Mouse (Mus musculus) testis, postnatal 14 days (tissue): ENCODE results near the gene Gon7.

Experiments
- DNase-seq: peaks from one replicate; pipeline ENCODE4 v3.0.0; 2021; ENCODE audit warnings: low spot score

Gon7 gene

DNA sequence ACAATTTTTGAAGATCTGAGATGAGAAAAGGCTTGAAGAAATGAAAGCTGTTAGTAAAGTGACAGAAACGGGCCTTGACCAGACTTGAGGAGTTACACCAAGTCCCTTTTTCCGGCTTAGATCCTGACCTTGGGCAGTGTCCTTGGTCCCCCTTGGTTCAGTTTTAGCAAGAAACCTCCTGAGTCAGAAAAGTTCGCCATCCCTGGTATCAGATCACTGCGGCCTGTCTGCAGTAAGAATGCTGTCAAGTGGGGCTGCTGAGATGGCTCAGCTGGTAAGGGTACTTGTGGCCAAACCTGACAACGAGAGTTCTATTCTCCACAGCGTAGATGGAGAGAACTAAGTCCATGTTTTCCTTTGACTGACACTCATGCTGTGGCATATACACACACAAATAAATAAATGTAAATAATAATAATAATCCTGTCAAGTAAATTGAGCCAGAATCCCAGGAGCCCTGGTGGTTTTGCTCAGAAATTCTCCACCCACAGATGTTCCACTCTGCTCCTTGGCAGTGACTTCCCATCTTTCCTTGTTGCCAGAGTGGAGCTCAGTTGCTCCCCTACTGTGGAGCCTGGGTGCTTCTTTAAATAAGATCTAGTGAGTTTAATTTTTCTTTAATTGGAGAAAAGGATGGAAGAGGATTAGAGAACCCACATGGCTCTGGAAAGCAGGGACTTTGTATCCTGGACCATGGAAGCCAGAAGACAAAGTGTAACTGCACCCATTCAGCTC lies 51.5 kb downstream of the Gon7 start:
- DNase-seq, result no peak

GRCm38 (mm10) chr12:102705216-102705871 lies 52.3 kb downstream of the Gon7 start:
- DNase-seq, result peak; percentile 86

GRCm38 (mm10) chr12:102704457-102705198 lies 53.0 kb downstream of the Gon7 start, which contains the start of gene Itpk1:
Itpk1 (minus strand) TSS chr12:102704930.
- peak; percentile 48 for DNase-seq

DNA sequence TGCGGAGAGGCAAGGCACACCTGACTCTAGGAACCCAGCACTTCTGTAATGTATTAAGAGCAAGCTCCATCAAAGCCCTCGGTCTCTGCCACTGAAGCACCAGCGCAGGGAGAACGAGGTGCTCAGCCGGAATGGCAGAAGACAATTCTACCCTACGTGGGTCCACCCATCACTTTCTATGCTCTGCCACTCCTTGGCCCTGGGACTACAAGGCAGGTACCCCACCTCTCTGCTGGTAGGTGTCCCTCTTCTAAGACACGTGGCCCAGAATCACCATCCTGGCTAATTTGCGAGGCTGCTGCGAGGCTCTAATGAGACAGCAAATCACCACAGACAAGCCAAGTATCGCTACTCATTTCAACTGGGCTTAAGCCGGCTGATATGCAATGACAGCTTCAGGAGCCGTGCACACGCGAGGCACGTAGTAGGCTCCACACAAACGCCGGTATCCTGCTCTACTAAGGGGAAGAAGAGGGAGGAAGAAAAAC lies 53.6 kb downstream of the Gon7 start:
- no peak for DNase-seq

DNA sequence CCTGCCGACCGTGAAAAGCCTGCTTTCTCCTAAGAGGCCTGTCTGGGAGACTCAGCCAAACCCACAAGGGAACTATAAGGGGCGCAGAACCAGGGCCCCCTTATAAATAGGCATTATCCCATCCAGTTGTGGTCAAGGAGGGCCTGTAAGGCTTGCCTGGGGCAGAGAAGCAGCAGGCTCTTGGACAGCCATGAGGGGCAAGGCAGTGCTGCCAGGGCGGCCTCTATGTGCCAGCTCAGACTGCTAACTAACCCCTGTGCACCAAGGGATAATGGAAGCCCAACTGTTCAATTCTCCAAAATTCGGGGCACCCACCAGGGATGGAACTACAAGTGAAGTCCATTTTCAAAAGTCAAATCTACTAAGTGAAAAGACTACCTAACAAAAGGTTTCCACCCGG lies 54.2 kb downstream of the Gon7 start:
- DNase-seq, result no peak
